Mouse (Mus musculus): ENCODE data around the gene Ccdc175. TPM values are rescaled to one million over a fixed set of nuclear protein-coding genes. Genes with fewer than 3 reads are reported as not detected.

Gene Ccdc175
- polyA plus RNA-seq, 1 experiment: 12.6 TPM

DNA sequence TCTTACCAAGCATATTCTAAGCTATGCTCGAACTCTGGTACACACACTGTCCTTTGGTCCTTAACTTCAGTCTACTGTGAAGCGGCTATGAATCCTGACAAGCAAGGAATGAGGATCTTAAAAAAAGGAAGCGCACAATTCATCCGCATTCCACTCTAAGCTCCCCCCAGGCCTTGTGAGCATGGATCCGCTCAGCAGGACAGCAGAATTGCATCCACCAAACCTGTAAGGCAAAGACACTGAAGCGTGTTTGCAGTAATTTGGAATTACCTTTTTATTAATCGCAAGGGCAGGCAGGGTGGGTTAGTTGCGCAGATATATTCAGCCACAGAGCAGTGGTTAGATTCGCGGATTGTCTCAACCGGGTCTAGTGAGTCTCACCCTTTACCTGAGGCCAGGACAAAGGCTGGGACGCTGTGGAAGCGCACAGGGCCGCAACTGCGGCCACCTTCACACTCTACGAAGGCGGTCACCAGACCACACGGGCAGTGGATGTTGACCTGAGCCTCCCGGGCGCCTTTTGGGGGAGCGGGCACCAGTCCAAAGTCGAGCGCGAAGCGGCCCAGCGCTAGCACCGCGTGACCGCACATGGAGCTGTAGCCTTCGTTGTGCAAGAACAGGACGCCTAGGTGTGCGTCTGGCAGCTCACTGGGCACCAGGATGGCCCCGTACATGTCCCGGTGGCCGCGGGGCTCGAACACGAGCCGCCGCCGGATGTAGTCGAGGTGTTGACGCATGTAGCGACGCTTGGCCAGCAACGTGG is 100.4 kb downstream of the Ccdc175 start:
- Histone ChIP-seq H3K4me3 (ENCODE audit: control insufficient read depth, low read depth, low read length) (peak overlapping the region; percentile 87), H3K27ac (ENCODE audit: control insufficient read depth, insufficient read depth, low read depth, low read length) (no peak overlapping the region; the same call in 1 of the 2 replicates), H3K4me1 (ENCODE audit: control insufficient read depth, insufficient read depth, low read length) (peaks cover 8% of the 10 kb centered on the region), H3K27me3 (ENCODE audit: control insufficient read depth, insufficient read depth, low read length) (no peaks in the 10 kb centered on the region), H3K36me3 (ENCODE audit: control insufficient read depth, insufficient read depth, low read length) (no peaks in the 10 kb centered on the region)
- TF ChIP-seq CTCF (IDR thresholded peaks at IDR 0.05; ENCODE audit: control insufficient read depth, insufficient read depth, insufficient replicate concordance, low read depth, low read length) (no peak), POLR2A (IDR thresholded peaks at IDR 0.05; ENCODE audit: control insufficient read depth, low read depth, low read length) (no peak)

DNA sequence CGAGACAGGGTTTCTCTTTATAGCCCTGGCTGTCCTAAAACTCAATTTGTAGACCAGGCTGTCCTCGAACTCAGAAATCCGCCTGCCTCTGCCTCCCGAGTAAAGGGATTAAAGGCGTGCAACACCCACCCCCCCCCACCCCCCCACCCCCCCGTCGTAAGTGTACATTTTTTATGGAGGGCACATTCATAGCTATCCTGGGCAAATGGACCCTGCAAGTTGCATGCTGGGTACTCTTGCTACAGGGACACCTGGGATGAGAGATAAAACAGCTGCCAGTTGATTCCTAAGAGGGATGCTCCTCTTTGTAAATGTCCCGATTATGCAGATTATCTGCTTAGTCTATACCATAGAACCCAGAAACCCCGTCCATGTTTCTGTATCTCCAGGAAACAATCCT is 101.6 kb downstream of the Ccdc175 start:
- H3K36me3 ChIP-seq (ENCODE audit: control insufficient read depth, insufficient read depth, low read length): no peaks in the 10 kb centered on the region
- no peak for TF ChIP-seq POLR2A (IDR thresholded peaks at IDR 0.05; ENCODE audit: control insufficient read depth, low read depth, low read length)
- no peak for TF ChIP-seq CTCF (IDR thresholded peaks at IDR 0.05; ENCODE audit: control insufficient read depth, insufficient read depth, insufficient replicate concordance, low read depth, low read length)
- no peak overlapping the region for H3K4me3 ChIP-seq (ENCODE audit: control insufficient read depth, low read depth, low read length)
- no peaks in the 10 kb centered on the region for H3K27me3 ChIP-seq (ENCODE audit: control insufficient read depth, insufficient read depth, low read length)
- peaks cover 8% of the 10 kb centered on the region for H3K4me1 ChIP-seq (ENCODE audit: control insufficient read depth, insufficient read depth, low read length)
- H3K27ac ChIP-seq (ENCODE audit: control insufficient read depth, insufficient read depth, low read depth, low read length): no peak overlapping the region

DNA sequence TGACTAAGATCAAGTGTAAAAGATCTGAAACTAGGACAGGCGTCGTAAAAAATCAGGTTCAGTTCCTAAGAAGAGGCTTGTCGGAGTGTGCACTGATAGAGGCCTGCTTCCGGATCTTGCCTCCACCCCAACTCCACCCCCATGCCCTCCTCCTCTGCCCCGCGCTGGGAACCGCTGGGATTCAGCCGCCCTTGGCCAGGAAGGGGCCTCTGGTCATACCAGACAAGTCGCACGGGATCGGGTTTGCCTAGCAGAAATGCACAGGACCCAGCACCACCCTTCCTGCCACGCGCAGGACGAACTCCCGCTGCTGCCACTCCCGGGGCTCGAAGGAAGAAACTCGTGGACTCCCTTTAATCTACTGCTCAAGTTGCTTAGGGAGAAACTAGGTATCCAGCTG is 102.5 kb downstream of the Ccdc175 start:
- H3K4me3 ChIP-seq (ENCODE audit: control insufficient read depth, low read depth, low read length): no peak overlapping the region
- H3K27ac ChIP-seq (ENCODE audit: control insufficient read depth, insufficient read depth, low read depth, low read length): no peak overlapping the region
- H3K27me3 ChIP-seq (ENCODE audit: control insufficient read depth, insufficient read depth, low read length): no peaks in the 10 kb centered on the region
- H3K36me3 ChIP-seq (ENCODE audit: control insufficient read depth, insufficient read depth, low read length): no peaks in the 10 kb centered on the region
- peaks cover 8% of the 10 kb centered on the region for H3K4me1 ChIP-seq (ENCODE audit: control insufficient read depth, insufficient read depth, low read length)
- TF ChIP-seq POLR2A (IDR thresholded peaks at IDR 0.05; ENCODE audit: control insufficient read depth, low read depth, low read length): no peak
- TF ChIP-seq CTCF (IDR thresholded peaks at IDR 0.05; ENCODE audit: control insufficient read depth, insufficient read depth, insufficient replicate concordance, low read depth, low read length): no peak

DNA sequence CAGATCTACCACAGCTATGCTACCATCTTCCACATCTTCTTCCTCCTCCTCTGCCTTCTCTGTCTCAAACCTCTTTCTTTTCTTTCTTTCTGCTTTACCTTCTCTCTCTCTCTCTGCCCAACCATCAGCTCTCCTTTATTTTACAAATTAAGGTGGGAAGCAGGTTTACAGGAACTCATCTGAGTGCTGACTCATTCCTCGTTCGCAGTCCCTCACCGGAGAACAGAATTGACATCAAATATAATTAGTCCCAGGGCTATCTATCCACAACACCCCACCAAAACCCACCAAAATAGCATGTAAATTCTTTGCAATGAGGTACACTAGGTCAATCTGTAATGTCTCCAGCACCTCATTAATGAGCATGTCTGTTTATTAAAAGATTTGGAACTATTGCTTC is 102.9 kb downstream of the Ccdc175 start:
- no peak overlapping the region for H3K27ac ChIP-seq (ENCODE audit: control insufficient read depth, insufficient read depth, low read depth, low read length)
- no peaks in the 10 kb centered on the region for H3K36me3 ChIP-seq (ENCODE audit: control insufficient read depth, insufficient read depth, low read length)
- TF ChIP-seq POLR2A (IDR thresholded peaks at IDR 0.05; ENCODE audit: control insufficient read depth, low read depth, low read length) (no peak), CTCF (IDR thresholded peaks at IDR 0.05; ENCODE audit: control insufficient read depth, insufficient read depth, insufficient replicate concordance, low read depth, low read length) (no peak)
- H3K4me3 ChIP-seq (ENCODE audit: control insufficient read depth, low read depth, low read length): no peak overlapping the region
- H3K27me3 ChIP-seq (ENCODE audit: control insufficient read depth, insufficient read depth, low read length): no peaks in the 10 kb centered on the region
- peaks cover 8% of the 10 kb centered on the region for H3K4me1 ChIP-seq (ENCODE audit: control insufficient read depth, insufficient read depth, low read length)

DNA sequence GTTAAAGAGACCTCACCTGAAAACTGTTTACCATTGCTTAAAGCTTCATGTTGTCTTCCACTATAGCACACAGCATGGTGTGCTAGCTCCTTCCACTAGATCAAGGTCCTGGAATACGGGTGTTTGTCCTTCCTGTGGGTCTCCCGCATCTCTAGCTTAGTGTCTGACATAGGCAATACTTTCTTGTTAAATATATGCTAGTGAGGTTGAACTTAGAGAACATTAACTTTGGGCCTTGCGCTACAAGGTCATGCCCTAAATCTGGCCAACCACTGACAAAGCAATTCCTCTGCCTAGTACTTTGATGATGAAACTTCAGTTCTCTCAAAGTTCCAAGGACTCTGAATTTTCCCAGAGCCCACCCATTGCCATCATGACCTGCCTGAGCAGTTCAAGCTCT is 106.6 kb downstream of the Ccdc175 start:
- Histone ChIP-seq H3K27me3 (ENCODE audit: control insufficient read depth, insufficient read depth, low read length) (no peaks in the 10 kb centered on the region), H3K4me3 (ENCODE audit: control insufficient read depth, low read depth, low read length) (no peak overlapping the region), H3K4me1 (ENCODE audit: control insufficient read depth, insufficient read depth, low read length) (peaks cover 3% of the 10 kb centered on the region; the same call in 1 of the 2 replicates), H3K27ac (ENCODE audit: control insufficient read depth, insufficient read depth, low read depth, low read length) (no peak overlapping the region), H3K36me3 (ENCODE audit: control insufficient read depth, insufficient read depth, low read length) (no peaks in the 10 kb centered on the region)
- TF ChIP-seq POLR2A (IDR thresholded peaks at IDR 0.05; ENCODE audit: control insufficient read depth, low read depth, low read length): no peak
- no peak for TF ChIP-seq CTCF (IDR thresholded peaks at IDR 0.05; ENCODE audit: control insufficient read depth, insufficient read depth, insufficient replicate concordance, low read depth, low read length)

DNA sequence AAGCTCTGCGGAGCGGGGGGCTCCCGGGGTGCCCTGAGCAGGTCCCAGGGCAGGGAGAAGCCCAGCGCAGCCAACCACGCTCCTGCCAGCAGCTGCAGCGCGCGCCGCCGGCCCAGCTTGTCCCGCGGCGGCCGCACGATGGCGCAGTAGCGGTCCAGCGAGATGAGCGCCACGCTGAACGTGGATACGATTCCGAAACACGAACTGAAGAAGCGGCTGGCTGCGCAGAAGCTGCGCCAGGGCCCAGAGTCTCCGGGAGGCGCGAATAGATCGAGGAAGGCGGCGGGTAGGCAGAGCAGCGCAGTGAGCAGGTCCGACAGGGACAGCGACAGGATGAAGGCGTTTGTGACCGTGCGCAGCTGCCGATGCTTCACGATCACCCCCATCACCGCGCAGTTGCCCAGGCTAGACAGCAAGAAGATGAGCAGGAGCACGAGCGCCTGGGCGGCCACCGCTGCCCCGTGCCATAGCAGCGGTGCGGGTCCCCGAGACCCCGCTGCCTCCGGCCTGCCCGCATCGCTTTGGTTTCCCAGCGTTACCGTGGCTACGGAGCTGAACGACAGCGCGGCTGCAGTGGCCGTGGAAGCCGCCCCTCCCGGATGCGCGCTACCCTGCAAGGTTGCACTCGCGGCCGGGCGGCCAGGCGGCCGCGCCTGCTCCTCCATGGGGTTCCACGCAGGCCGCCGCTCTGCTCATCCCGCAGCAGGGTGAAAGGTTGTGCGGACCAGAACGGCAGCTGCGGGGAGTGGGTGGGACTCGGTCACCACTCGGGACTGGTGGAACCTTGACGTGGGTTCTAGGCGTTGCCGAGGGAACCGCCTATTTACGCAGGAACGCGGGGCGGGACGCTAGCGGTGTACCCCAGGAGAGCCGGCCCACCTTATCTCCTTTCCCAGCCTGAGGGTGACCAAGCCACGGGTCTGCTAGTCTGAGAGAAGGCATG is 114.2 kb downstream of the Ccdc175 start, which contains the start of gene Gpr135:
Gene Gpr135 (minus strand): TSS at position 799 of the 943 bp plus-strand sequence.
- Histone ChIP-seq H3K4me3 (ENCODE audit: control insufficient read depth, low read depth, low read length) (peak within 1 kb of the TSS; percentile 78), H3K27me3 (ENCODE audit: control insufficient read depth, insufficient read depth, low read length) (no peaks in the 10 kb centered on the region), H3K27ac (ENCODE audit: control insufficient read depth, insufficient read depth, low read depth, low read length) (no peak within 1 kb of the TSS), H3K4me1 (ENCODE audit: control insufficient read depth, insufficient read depth, low read length) (peaks cover 11% of the 10 kb centered on the region), H3K36me3 (ENCODE audit: control insufficient read depth, insufficient read depth, low read length) (no peaks in the 10 kb centered on the region)
- TF ChIP-seq CTCF (IDR thresholded peaks at IDR 0.05; ENCODE audit: control insufficient read depth, insufficient read depth, insufficient replicate concordance, low read depth, low read length) (peak; percentile 64; the same call in 1 of the 2 replicates), POLR2A (IDR thresholded peaks at IDR 0.05; ENCODE audit: control insufficient read depth, low read depth, low read length) (peak; percentile 62; the same call in 1 of the 2 replicates)
